Mouse (Mus musculus) heart, embryonic 12.5 days (tissue): ENCODE results near the gene Col4a3. TPM values are rescaled to one million over a fixed set of nuclear protein-coding genes. Genes with fewer than 3 reads are reported as not detected.
A peak's percentile ranks its signal among the peaks of the same experiment; 100 is the strongest.

Experiments
- ATAC-seq: fragments of 200-750 bp; cut with Nextera tagmentation; 2 replicates; pipeline ENCODE4 v1.8.0; 2017; ENCODE audit warnings: moderate TSS enrichment, moderate library complexity; ENCODE audit not compliant: insufficient number of reproducible peaks, low FRiP score
- H3K27ac ChIP-seq: fragments of 300-500 bp; sonication (generic); 2 replicates; pipeline ENCODE4 v1.5.1; 2016; ENCODE audit warnings: mild to moderate bottlenecking, moderate library complexity; ENCODE audit not compliant: poor library complexity, severe bottlenecking
- H3K27me3 ChIP-seq: fragments of 300-500 bp; sonication (generic); replicated peaks from 2 replicates; pipeline ENCODE4 v1.6.1; 2016; ENCODE audit warnings: mild to moderate bottlenecking, moderate library complexity
- H3K36me3 ChIP-seq: fragments of 300-500 bp; sonication (generic); 2 replicates; pipeline ENCODE4 v1.6.1; 2016; ENCODE audit warnings: mild to moderate bottlenecking, moderate library complexity
- H3K4me1 ChIP-seq: fragments of 300-500 bp; sonication (generic); replicated peaks from 2 replicates; pipeline ENCODE4 v1.6.1; 2016; ENCODE audit warnings: mild to moderate bottlenecking
- H3K4me2 ChIP-seq: fragments of 300-500 bp; sonication (generic); 2 replicates; pipeline ENCODE4 v1.6.1; 2016; ENCODE audit warnings: mild to moderate bottlenecking, moderate library complexity
- H3K4me3 ChIP-seq: fragments of 300-500 bp; sonication (generic); 2 replicates; pipeline ENCODE4 v1.5.1; 2016; ENCODE audit warnings: mild to moderate bottlenecking
- H3K9ac ChIP-seq: fragments of 300-500 bp; sonication (generic); 2 replicates; pipeline ENCODE4 v1.6.1; 2016; ENCODE audit warnings: mild to moderate bottlenecking, moderate library complexity
- H3K9me3 ChIP-seq: fragments of 300-500 bp; sonication (generic); replicated peaks from 2 replicates; pipeline ENCODE4 v1.6.1; 2016; ENCODE audit warnings: mild to moderate bottlenecking, moderate library complexity
- WGBS: fragments of 180-500 bp; shearing (Covaris S2); methylation state at CpG from one replicate; pipeline ENCODE4 v1.1.7; 2016; 5-methylcytosine and 5-hydroxymethylcytosine counted together
- polyA plus RNA-seq: library from polyadenylated mRNA; unstranded; fragments of >200 nt; fragmentation: Nextera tagmentation; extraction: Ambion mirVana; gene quantifications from 2 replicates; pipeline ENCODE4 v1.2.1, GENCODE M21; 2016

Gene Col4a3
- polyA plus RNA-seq: 0.54 and 0.60 TPM in 2 replicates

- H3K9ac ChIP-seq: peak within 1 kb of the TSS; percentile 65
- peak within 1 kb of the TSS; percentile 51 for H3K4me3 ChIP-seq
- H3K27ac ChIP-seq: no peak within 1 kb of the TSS
- ATAC-seq: no peak
- H3K9me3 ChIP-seq: no peaks in the 10 kb centered on the region
- 4% methylated on average over 34 of the region's 34 CpGs for WGBS
- H3K36me3 ChIP-seq: no peaks in the 10 kb centered on the region
- H3K4me2 ChIP-seq: peak within 1 kb of the TSS; percentile 83
- peaks cover 26% of the 10 kb centered on the region for H3K27me3 ChIP-seq
- H3K4me1 ChIP-seq: peaks cover 12% of the 10 kb centered on the region
Measured at GRCm38 (mm10) chr1:82586713-82587399, at the start of gene Col4a3, which contains the start of gene Col4a4. Gene Col4a3 (plus strand): TSS chr1:82586921. Gene Col4a4 (minus strand): TSS chr1:82586849.

- no peak overlapping the region for H3K27ac ChIP-seq
- 58% methylated on average over 3 of the region's 3 CpGs for WGBS
- H3K9me3 ChIP-seq: no peaks in the 10 kb centered on the region
- no peak overlapping the region for H3K4me3 ChIP-seq
- no peaks in the 10 kb centered on the region for H3K36me3 ChIP-seq
- H3K9ac ChIP-seq: no peak overlapping the region
- no peaks in the 10 kb centered on the region for H3K27me3 ChIP-seq
- no peaks in the 10 kb centered on the region for H3K4me1 ChIP-seq
- H3K4me2 ChIP-seq: no peak overlapping the region
- no peak for ATAC-seq
Measured at GRCm38 (mm10) chr1:82537848-82538247, 48.9 kb upstream of the Col4a3 start.

- WGBS: 73% methylated on average over 5 of the region's 5 CpGs
- no peaks in the 10 kb centered on the region for H3K9me3 ChIP-seq
- H3K4me3 ChIP-seq: no peak overlapping the region
- H3K4me1 ChIP-seq: no peaks in the 10 kb centered on the region
- H3K36me3 ChIP-seq: no peaks in the 10 kb centered on the region
- ATAC-seq: no peak
- H3K27me3 ChIP-seq: no peaks in the 10 kb centered on the region
- H3K9ac ChIP-seq: no peak overlapping the region
- H3K27ac ChIP-seq: no peak overlapping the region
- no peak overlapping the region for H3K4me2 ChIP-seq
Measured at GRCm38 (mm10) chr1:82540056-82540455, 46.7 kb upstream of the Col4a3 start.

GRCm38 (mm10) chr1:82543934-82544333 is 42.8 kb upstream of the Col4a3 start:
- Histone ChIP-seq H3K4me2 (no peak overlapping the region), H3K4me1 (no peaks in the 10 kb centered on the region), H3K9me3 (no peaks in the 10 kb centered on the region), H3K27ac (no peak overlapping the region), H3K4me3 (no peak overlapping the region), H3K27me3 (no peaks in the 10 kb centered on the region), H3K36me3 (no peaks in the 10 kb centered on the region), H3K9ac (no peak overlapping the region)
- WGBS: 87% methylated on average over 2 of the region's 2 CpGs
- ATAC-seq: no peak

- no peaks in the 10 kb centered on the region for H3K27me3 ChIP-seq
- H3K9me3 ChIP-seq: no peaks in the 10 kb centered on the region
- ATAC-seq: no peak
- H3K27ac ChIP-seq: no peak overlapping the region
- H3K4me3 ChIP-seq: no peak overlapping the region
- H3K36me3 ChIP-seq: no peaks in the 10 kb centered on the region
- WGBS: 80% methylated on average over 6 of the region's 6 CpGs
- no peaks in the 10 kb centered on the region for H3K4me1 ChIP-seq
- H3K9ac ChIP-seq: no peak overlapping the region
- no peak overlapping the region for H3K4me2 ChIP-seq
Measured at GRCm38 (mm10) chr1:82544419-82545185, 42.1 kb upstream of the Col4a3 start.

DNA sequence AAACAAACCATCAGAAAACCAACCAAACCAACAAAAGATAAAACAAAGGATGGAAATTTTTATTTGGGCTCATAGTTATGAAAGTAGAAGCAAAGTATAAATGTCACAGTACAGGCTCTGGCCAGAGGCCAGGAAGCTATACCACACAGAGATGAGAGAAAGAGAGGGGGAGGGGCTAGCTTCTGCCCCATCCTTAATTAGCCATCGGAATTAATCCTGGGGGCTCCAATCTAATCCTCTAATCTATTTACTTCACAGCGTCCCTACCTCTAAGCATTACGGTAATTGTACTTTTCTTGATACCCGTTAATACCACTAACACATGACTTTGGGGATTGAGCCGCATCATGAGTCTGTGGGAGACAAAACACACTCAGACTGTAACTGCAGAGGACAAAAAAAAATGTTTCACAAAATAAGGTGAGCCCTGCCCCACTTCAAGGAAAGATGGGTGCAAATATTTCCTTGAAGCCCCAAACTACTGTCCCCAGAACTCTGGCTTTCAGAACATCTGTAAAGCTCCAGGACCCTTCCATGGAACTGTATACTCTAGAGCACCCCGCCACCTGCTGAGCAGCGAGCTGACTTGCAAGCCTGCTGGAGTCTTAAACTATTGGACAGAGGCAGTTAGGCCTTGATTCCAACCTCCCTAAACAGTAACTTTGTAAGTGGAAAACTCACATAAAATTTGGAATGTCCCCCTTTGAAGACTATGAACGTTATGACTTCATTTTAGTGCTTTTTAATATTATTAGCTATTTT is 41.3 kb upstream of the Col4a3 start:
- 71% methylated on average over 8 of the region's 8 CpGs for WGBS
- no peaks in the 10 kb centered on the region for H3K36me3 ChIP-seq

DNA sequence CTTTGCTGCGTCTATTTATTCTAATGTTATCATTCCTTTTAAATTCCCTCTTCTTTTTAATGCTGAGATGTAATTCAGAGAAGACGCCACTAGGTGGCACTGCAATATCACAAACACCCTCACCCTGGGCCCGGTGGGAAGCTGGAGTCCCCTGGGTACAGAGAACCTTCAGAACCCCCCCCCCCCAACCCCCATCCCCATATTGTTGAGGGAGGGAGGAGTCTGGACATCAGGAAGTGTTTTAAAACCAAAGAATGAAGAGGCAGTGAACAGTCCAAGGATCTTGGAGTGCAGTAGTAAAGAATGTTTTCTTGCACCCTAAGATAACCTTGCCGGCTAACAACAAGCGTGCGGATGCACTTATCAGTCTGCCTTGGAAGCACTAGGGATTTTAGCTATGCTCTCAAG is 32.3 kb upstream of the Col4a3 start:
- Histone ChIP-seq H3K4me2 (peak overlapping the region; percentile 51), H3K4me1 (peaks cover 10% of the 10 kb centered on the region), H3K27ac (no peak overlapping the region), H3K9ac (no peak overlapping the region), H3K27me3 (0 out of 2 replicates have a peak, but pooled peaks cover 13% of the 10 kb centered on the region), H3K9me3 (no peaks in the 10 kb centered on the region), H3K36me3 (no peaks in the 10 kb centered on the region), H3K4me3 (no peak overlapping the region)
- ATAC-seq: peak; percentile 82
- 8% methylated on average over 6 of the region's 6 CpGs for WGBS

More for the DNA sequence above, 41.3 kb upstream of the Col4a3 start:
- H3K9me3 ChIP-seq: no peaks in the 10 kb centered on the region
- H3K4me3 ChIP-seq: no peak overlapping the region
- H3K27me3 ChIP-seq: no peaks in the 10 kb centered on the region
- H3K4me1 ChIP-seq: no peaks in the 10 kb centered on the region
- no peak for ATAC-seq
- no peak overlapping the region for H3K9ac ChIP-seq
- H3K27ac ChIP-seq: no peak overlapping the region
- no peak overlapping the region for H3K4me2 ChIP-seq

- H3K4me3 ChIP-seq: no peak overlapping the region
- no peak overlapping the region for H3K27ac ChIP-seq
- peak; percentile 59; the same call in 1 of the 2 replicates for ATAC-seq
- peak overlapping the region; percentile 51 for H3K4me2 ChIP-seq
- peaks cover 10% of the 10 kb centered on the region for H3K4me1 ChIP-seq
- no peaks in the 10 kb centered on the region for H3K36me3 ChIP-seq
- no peak overlapping the region for H3K9ac ChIP-seq
- H3K27me3 ChIP-seq: 0 out of 2 replicates have a peak, but pooled peaks cover 13% of the 10 kb centered on the region
- H3K9me3 ChIP-seq: no peaks in the 10 kb centered on the region
- WGBS: 27% methylated on average over 5 of the region's 5 CpGs
Measured at GRCm38 (mm10) chr1:82554889-82555288, 31.8 kb upstream of the Col4a3 start.

DNA sequence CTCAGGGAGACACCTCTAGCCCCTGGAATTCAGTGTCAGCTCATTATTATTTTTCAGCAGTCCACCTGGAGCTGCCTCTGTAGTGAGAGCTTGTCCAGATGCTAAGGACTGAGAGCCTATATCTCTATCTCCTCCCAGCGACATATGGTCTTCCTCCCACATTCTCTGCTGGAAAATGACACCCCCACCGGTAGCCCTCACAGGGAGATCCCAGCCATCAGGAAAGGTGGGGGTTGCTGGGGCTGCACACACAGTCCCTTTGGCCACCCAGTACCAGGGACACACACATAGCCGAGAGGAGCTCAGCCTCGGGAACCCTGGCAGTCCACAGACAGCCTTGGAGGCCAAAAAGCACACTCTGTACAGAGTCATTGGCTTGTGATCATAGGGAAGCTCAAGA is 26.5 kb upstream of the Col4a3 start:
- Histone ChIP-seq H3K27ac (no peak overlapping the region), H3K27me3 (0 out of 2 replicates have a peak, but pooled peaks cover 13% of the 10 kb centered on the region), H3K36me3 (no peaks in the 10 kb centered on the region), H3K4me3 (no peak overlapping the region), H3K9me3 (no peaks in the 10 kb centered on the region), H3K4me1 (peaks cover 1% of the 10 kb centered on the region), H3K9ac (no peak overlapping the region), H3K4me2 (no peak overlapping the region)
- ATAC-seq: no peak
- WGBS: 48% methylated on average over 4 of the region's 4 CpGs

GRCm38 (mm10) chr1:82569405-82569804 is 17.3 kb upstream of the Col4a3 start:
- H3K27me3 ChIP-seq: no peaks in the 10 kb centered on the region
- no peaks in the 10 kb centered on the region for H3K36me3 ChIP-seq
- WGBS: 61% methylated on average over 4 of the region's 4 CpGs
- H3K4me3 ChIP-seq: no peak overlapping the region
- no peak overlapping the region for H3K27ac ChIP-seq
- H3K9me3 ChIP-seq: 0 out of 2 replicates have a peak, but pooled peaks cover 3% of the 10 kb centered on the region
- H3K4me1 ChIP-seq: no peaks in the 10 kb centered on the region
- ATAC-seq: no peak
- no peak overlapping the region for H3K4me2 ChIP-seq
- H3K9ac ChIP-seq: no peak overlapping the region

DNA sequence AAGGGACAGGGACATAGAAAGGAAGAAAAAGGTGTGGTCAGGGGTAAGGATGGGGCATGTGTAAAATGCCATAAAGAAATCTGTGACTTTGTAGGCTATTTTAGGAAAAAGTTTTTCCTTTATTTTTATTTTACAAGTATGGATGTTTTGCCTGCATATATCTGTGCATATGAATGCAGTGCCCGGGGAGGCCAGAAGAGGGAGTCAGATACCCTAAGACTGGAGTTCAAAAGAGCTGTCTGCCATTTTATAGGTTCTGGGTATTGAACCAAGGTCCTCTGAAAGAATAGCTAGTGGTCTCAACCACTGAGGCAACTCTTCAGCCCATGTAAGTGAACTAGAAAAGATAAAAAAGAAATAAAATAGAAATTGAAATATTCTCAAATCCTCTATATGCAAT is 15.0 kb upstream of the Col4a3 start:
- no peaks in the 10 kb centered on the region for H3K4me1 ChIP-seq
- H3K4me2 ChIP-seq: no peak overlapping the region
- H3K36me3 ChIP-seq: no peaks in the 10 kb centered on the region
- no peak overlapping the region for H3K27ac ChIP-seq
- WGBS: 59% methylated on average over 1 of the region's 1 CpGs
- H3K27me3 ChIP-seq: no peaks in the 10 kb centered on the region
- H3K9me3 ChIP-seq: 0 out of 2 replicates have a peak, but pooled peaks cover 2% of the 10 kb centered on the region
- no peak for ATAC-seq
- no peak overlapping the region for H3K4me3 ChIP-seq
- H3K9ac ChIP-seq: no peak overlapping the region
